Mouse (Mus musculus) spleen, postnatal 14 days (tissue): ENCODE measurements at regions not wholly inside any gene's neighbourhood (a gene's known extent, or its start where the extent isn't known, plus 50 kb on each side); places are given as distances from the start of the nearest gene placed in this dataset.

Experiments
- DNase-seq, 2 experiments: peaks; one replicate each; pipeline ENCODE4 v3.0.0; 2021 to 2022; ENCODE audit warnings: low spot score in 2 of 2

DNA sequence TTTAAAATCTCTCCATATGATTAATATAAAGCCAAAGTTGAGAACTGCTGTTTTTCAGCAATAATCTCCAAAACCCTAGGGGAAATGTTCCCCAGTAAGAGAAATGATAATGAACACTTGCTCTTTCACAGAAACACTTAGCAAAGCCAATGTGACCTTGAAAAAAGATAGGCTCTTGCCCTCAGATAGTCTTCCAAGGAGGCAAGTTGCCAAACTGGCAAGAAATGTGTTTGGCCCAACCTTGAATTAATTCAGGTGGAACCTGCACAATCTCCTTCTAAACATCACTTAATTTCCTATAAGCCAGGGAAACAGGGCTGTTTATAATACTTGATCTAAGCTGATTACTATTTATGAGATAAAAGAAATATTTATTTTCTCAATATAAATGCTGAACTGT, 244.0 kb upstream of the Gnaz start:
- no peak for DNase-seq

DNA sequence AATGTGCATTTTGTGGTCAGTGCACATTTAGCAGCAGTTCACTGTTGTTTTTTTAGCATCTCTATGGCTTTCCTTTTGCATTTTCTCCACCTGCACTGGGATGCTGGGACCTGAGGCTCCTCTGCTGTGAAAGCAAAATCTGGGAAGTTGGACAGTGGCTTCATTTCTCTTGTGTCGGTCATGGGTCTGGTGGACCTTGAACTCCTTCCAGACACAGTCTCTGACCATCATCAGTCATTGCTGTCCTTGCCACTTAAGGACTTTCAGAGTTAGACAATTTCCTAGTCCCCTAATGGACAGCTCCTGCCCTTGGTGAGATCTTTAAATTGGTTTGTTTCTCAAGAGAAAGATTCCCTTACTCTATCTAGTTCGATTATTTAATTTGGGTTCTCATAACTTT, 217.5 kb upstream of the Gnaz start:
- DNase-seq = no peak

DNA sequence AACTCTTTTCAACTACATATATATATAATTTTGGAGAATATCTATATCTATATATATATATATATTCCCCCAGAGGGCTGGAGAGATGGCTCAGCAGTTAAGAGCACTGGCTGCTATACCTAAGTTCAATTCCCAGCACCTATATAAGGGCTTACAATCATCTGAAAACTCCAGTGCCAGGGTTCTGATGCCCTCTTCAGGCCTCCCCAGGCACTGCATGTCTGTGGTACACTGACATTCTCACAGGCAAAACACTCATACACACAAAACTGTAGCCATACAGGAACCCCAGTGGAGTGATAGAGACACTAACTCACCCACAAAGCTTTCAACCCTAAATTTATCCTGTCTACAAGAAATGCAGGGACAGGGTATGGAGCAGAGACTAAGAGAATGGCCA, 216.1 kb upstream of the Gnaz start:
- DNase-seq = no peak

DNA sequence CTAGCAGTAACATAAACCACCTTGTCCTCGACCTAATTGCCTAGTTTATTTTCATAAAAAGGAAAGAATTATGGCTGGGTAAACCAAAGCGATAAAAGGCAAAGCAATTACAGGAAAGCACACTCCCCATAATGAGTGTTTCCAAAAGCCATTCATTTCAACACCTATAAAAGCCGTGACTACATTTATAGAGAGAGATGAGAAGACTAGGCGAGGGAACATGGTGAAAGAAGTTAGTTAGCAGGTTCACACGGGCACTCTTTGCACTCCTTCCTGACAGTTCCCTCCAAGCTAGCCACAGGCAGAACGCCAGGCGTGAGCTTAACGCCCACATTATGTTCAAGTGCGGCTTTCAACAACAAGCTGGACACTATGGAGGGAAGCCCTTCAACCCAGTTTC, 206.2 kb upstream of the Gnaz start:
- no peak for DNase-seq

DNA sequence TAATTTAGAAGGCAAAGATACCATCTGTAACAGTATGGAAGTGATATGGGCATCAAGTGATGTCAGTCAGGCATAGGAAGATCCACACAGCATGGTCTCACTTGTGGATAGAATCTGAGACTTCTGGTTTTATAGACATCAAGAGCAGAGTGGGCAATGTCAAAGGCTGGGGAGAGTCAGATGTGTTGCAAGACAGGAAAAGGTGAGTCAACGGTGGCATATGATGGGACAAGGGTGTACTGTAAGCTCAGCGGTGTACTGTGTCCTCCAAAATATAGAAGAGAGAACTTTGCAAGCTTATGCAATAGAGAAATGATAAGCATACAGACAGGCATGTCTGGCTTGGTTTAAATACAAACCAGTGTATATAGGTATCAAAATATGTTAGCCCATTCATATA, 177.7 kb upstream of the Gnaz start:
- no peak for DNase-seq

DNA sequence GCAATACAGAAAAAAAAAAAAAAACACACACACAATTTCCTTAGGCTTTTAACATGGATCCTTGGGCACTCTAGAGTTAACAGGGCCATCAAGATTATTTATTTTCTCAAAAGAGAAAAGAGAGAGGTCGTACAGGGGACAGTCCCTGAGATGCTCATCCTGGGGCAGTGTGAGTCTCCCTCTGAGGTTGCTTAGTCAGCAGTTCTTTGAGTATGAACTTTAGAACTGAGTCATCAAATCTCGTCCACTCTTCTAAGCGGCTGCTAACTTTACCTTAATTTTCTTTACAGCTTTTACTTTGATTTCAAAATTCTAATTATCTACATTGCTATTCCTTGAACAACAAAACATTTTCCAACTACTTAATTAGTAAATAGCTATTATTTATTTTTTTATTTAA, 177.0 kb upstream of the Gnaz start:
- no peak for DNase-seq

DNA sequence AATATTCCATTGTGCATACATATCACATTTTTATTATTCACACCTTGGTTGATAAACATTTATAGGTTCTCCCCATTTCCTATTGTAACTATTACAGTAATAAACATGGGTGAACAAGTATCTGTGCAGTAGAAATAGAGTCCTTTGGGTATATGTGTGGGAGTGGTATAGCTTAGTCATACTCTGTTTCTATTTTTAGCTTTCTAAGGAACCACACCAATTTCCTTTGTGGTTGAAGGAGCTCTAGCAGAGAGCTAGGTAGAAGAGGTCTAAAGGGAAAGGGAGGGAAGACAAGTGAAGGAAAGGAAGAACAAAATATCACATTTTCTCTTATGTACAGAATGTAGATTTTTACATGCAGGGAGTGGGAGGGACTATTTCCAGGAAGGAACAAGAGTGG, 143.6 kb upstream of the Gnaz start:
- DNase-seq = no peak

DNA sequence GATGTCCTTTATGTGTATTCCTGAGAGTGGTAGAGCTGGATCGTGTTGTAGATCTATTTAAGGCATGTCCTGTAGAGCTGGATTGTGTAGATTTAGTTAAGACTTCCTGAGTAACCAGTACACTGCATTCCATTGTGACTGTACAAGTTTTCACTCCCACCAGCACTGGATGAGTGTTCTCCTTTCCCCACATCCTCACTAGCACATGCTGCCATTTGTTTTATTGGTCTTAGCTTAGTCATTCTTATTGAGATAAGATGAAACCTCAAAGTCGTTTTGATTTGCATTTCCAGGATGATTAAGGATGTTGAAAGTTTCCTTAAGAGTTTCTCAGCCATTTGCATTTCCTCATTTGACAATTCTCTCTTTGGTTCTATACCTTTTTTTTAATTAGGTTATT, 132.6 kb upstream of the Gnaz start:
- DNase-seq = no peak

DNA sequence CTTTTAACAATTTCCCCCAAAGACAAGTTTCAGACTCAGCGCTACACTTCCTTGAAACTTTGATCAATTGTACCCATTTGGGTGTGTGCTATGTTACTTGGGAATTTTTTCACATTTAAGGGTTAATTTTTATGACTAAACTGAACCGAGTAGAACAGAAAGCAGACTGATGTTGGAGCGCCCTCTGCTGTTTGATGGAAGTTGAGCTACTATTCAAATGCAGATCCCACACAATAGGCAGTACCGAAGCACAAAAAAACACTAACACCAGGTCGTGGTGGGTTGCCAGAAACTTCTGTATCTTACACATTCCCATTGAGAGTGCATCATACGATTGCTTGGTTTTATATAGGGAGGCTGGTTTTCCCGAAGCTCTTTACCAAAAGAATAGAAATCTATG, 118.6 kb upstream of the Gnaz start:
- DNase-seq = peak in 1 of 2 experiments; percentile 6

DNA sequence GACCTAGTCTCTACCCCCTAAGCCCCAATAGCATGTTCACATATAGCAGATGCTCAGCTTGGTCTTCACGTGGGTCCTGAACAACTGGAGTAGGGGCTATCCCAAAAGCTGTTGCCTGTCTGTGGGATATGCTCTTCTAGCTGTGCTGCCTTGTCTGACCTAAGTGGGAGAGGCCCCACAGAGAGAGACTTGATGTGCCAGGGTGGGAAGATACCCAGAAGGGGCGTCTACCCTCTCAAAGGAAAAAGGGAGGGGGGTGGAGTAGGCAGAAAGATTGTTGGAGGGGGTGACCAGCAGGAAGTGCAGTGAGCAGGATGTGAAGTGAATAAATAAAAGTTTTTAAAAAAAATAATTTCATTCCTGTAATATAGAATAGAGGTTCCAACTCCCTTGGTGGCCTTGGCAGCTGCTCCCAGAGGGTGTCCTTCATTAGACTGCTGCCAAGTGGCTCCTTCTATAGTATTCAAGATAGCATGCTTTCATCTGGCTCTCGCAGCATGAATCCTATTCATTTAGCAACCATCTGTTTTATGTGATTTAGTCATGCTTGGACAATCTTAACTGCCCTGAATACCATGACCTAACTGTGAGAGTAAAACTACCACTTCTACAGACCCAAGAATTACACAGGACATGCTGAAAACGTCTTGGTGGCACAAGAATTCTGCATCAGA, 111.8 kb upstream of the Gnaz start:
- no peak for DNase-seq
